8 mouse cellular contexts compared by ENCODE assay signal in the genomic region with DNA sequence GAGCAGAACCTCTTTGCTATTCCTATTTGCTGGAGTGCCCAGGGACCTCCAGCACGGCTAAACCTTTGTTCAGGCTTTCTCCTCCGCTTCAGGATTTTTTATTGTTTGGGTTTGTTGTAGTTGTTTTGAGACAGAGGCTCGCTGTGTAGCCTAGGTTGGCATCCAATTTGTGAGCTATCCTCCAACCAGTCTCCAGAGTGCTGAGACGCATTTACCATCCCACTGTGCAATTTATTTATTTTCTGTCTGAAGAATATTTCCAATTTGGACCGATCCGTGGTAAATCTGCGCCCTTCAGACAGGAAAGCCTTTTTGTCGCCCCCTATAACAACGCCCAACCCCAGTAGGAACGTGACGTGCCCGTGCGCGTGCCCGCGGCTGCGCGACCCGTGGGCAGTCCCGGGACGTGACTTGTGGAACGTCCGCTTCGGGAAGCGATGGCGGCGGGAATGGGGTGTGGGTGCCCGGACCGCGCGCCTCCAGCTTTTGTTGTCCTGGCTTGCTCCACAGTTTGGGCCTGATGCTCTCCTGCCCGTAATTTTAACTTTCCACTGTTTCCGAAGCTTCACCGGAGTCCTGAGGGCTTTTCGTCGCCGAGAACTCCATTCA. TPM values are rescaled to one million over a fixed set of nuclear protein-coding genes. Genes with fewer than 3 reads are reported as not detected.
DNase-seq lines count a peak whose midpoint lies in the region; ATAC-seq lines count a peak whose summit lies in the region.

No protein-coding gene starts in this region.

- ATAC-seq in intestine, embryonic 14.5 days (replicated peaks; ENCODE audit: low FRiP score, low TSS enrichment, low read depth): peak; percentile 79
- ATAC-seq in megakaryocyte progenitor cell, adult 5-6 weeks (replicated peaks; ENCODE audit: poor library complexity): peak; percentile 60

- H3K9me3 ChIP-seq in intestine, embryonic 14.5 days (ENCODE audit: control insufficient read depth, low read length): no peaks in the 10 kb centered on the region

- no peaks in the 10 kb centered on the region for H3K27me3 ChIP-seq in intestine, embryonic 14.5 days (replicated peaks; ENCODE audit: control insufficient read depth, insufficient read depth, low read length)

- WGBS in intestine, embryonic 14.5 days: under 1% methylated on average over 37 of the region's 37 CpGs

- peak; percentile 90 for DNase-seq in adrenal gland, adult 18-20 months (ENCODE audit: low spot score in 2 of 2)
- peak; percentile 93 for DNase-seq in embryo, embryonic 10.5 days (ENCODE audit: low spot score)
- peak; percentile 90 for DNase-seq in gastrocnemius, postnatal 25 days
- no peak for DNase-seq in intestine, embryonic 14.5 days (ENCODE audit: low spot score)
- peak; percentile 87 to 91 for DNase-seq in left cerebral cortex, postnatal 14 days (ENCODE audit: low spot score in 2 of 2)
- DNase-seq in right cerebral cortex, postnatal 25 days: peak; percentile 91
- peak; percentile 85 to 90 for DNase-seq in urinary bladder, postnatal 36 days (ENCODE audit: low spot score in 2 of 2)

- H3K4me2 ChIP-seq in intestine, embryonic 14.5 days (ENCODE audit: low read length): peak overlapping the region; percentile 81

- peak overlapping the region; percentile 100 for H3K27ac ChIP-seq in intestine, embryonic 14.5 days (ENCODE audit: low read depth)

- intact Hi-C loops in left cerebral cortex, postnatal 14 days (cut with DNase I): loop anchor here (5.0 kb wide), 1 partner anchor 80 kb away; no protein-coding TSS in a partner anchor

- peak overlapping the region; percentile 61 for H3K4me3 ChIP-seq in intestine, embryonic 14.5 days (ENCODE audit: low read depth, low read length)

- peaks cover 27% of the 10 kb centered on the region for H3K4me1 ChIP-seq in intestine, embryonic 14.5 days (replicated peaks; ENCODE audit: control insufficient read depth, insufficient read depth, low read length)

- peaks cover 2% of the 10 kb centered on the region for H3K36me3 ChIP-seq in intestine, embryonic 14.5 days (ENCODE audit: control insufficient read depth, insufficient read depth, low read length)

- peak overlapping the region; percentile 93 for H3K9ac ChIP-seq in intestine, embryonic 14.5 days (ENCODE audit: low read length)

RNA-seq across cellular contexts. Expression of a gene that starts 0.8 kb away (rescaled TPM):
- total RNA-seq in adrenal gland, adult 18-20 months (2021): 100 to 1,000 TPM in 1 of 2 experiments, 10 to 100 TPM in 1; 85.0 to 117 TPM
- 10 to 100 TPM; 89.1 to 99.7 TPM for total RNA-seq in gastrocnemius, postnatal 25 days (2021)
- polyA plus RNA-seq in intestine, embryonic 14.5 days (2014; fragmentation: Nextera tagmentation; extraction: Ambion mirVana): 35.4 and 36.2 TPM in 2 replicates
- 10 to 100 TPM; 43.5 to 44.8 TPM for total RNA-seq in left cerebral cortex, postnatal 14 days (2021)
- 29.8 and 30.5 TPM in 2 replicates for total RNA-seq in megakaryocyte progenitor cell, adult 5-6 weeks (2015)
- 26.8 and 29.3 TPM in 2 replicates for total RNA-seq in megakaryocyte progenitor cell, adult 5-6 weeks (2017)
